Comparison of ENCODE assay signal across 12 mouse cellular contexts in the genomic region with DNA sequence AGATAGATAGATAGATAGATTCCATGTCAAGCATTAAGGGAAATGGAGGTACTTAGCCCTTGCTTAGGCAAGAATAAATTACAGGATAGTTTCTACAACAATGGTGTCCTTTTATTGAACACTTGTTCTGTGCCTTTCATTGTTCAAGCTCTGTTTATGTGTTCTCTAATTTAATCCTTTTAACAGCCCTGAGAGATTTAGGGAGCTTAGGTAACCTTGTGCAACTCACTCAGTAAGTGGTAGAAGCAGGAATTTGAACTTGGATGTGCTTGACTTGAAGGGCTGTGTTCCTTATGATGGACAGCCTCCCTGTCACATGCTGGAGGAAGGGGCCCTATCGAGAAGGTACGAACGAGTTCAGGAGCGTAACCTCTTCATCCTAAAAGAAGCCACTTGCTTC.
"Had no signal": no experiment of that assay in that cellular context is flagged by ENCODE, and none has a peak within 500 bp of the region (broad histone marks: within the 10 kb centered on the region; RNA-seq: fewer than 3 reads in every experiment).

No protein-coding gene starts in this region.

- DNase-seq: left cerebral cortex, postnatal 4 days; liver; liver, embryonic 13.5 days; liver, postnatal 0 days; lung, adult 18-20 months; lung, adult 2 months; lung, embryonic 14.5 days; lung, postnatal 10 days; lung, postnatal 14 days; lung, postnatal 36 days; lung, postnatal 4 days; midbrain, embryonic 14.5 days had no signal
